Mouse (Mus musculus) bone marrow, adult 2 months (tissue): Measurements from ENCODE around the gene Optn.

Experiments
- CTCF ChIP-seq: fragments of 200-500 bp; IDR thresholded peaks from 2 replicates; pipeline ENCODE4 v1.5.1; 2011; ENCODE audit warnings: low read length, control low read depth; ENCODE audit not compliant: control insufficient read depth, insufficient read depth
- POLR2A ChIP-seq: fragments of 200-500 bp; IDR thresholded peaks from 2 replicates; pipeline ENCODE4 v1.6.1; 2011; ENCODE audit warnings: low read depth, mild to moderate bottlenecking, control low read depth, low read length, borderline replicate concordance; ENCODE audit not compliant: control insufficient read depth

DNA sequence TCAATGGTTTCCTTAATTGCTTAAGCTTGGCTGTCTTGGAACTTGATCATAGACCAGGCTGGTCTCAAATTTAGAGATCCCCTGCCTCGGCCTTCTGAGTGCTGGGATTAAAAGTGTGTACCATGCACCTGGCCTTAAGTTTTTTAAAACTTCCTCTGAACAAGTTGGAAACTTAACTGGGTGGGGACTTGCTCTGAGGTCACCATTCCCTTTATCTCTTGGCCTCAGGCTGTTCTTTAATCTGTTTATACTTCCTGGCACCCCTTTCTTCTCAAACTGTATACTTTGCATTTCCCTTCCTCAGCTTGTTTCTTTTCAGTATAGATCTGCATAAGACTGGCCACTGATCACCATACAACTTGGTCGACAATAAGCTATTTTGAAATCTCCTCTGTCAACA, 14.1 kb upstream of the Optn start:
- no peak for TF ChIP-seq CTCF
- TF ChIP-seq POLR2A = no peak
